Mouse (Mus musculus): ENCODE results near the gene Spsb3. TPM values are rescaled to one million over a fixed set of nuclear protein-coding genes. Genes with fewer than 3 reads are reported as not detected.
A peak's percentile ranks its signal among the peaks of the same experiment; 100 is the strongest.

The Spsb3 gene
- polyA plus RNA-seq, 1 experiment = 84.5 TPM

DNA sequence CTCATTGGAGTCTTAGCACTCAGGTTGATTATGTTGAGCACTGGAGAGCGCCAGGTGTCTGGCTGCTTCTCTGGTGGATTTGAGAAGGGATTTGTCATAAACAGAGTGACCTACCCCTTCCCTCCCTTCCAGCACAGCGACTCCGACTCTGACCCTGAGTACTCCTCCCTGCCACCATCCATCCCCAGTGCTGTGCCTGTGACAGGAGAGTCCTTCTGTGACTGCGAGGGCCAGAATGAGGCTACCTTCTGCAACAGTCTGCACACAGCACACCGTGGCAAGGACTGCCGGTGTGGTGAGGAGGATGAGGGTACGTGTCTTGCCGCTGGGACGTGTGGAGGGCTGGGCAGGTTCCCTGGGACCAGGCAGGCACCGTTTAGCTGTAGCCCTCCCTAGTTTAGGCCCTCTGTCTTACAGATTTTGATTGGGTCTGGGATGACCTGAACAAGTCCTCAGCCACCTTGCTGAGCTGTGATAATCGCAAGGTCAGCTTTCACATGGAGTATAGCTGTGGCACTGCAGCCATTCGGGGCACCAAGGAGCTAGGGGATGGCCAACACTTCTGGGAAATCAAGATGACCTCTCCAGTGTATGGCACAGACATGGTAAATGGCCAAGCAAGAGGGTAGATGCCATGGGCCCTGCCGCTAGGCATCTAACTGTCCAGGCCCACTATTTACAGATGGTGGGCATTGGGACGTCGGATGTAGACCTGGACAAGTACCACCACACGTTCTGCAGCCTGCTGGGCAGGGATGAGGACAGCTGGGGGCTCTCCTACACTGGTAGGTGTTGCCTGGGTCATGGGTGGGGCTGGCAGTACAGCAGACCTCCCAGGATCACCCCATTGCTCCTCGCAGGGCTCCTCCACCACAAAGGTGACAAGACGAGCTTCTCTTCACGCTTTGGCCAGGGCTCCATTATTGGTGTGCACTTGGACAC lies 4.0 kb downstream of the Spsb3 start:
- no peak for TF ChIP-seq POLR2A (IDR thresholded peaks at IDR 0.05; ENCODE audit: borderline replicate concordance, extremely low read depth, insufficient read depth, insufficient read length, poor library complexity, severe bottlenecking)
- TF ChIP-seq CTCF (IDR thresholded peaks at IDR 0.05; ENCODE audit: borderline replicate concordance, extremely low read depth, insufficient read depth, insufficient read length) = no peak
- no peak for DNase-seq (ENCODE audit: low read depth)

- TF ChIP-seq POLR2A (IDR thresholded peaks at IDR 0.05; ENCODE audit: borderline replicate concordance, extremely low read depth, insufficient read depth, insufficient read length, poor library complexity, severe bottlenecking) (no peak), CTCF (IDR thresholded peaks at IDR 0.05; ENCODE audit: borderline replicate concordance, extremely low read depth, insufficient read depth, insufficient read length) (no peak)
- DNase-seq (ENCODE audit: low read depth) = no peak
Observed at GRCm38 (mm10) chr17:24891321-24891720, 4.9 kb downstream of the Spsb3 start.

GRCm38 (mm10) chr17:24892785-24893184 lies 6.3 kb downstream of the Spsb3 start:
- no peak for TF ChIP-seq CTCF (IDR thresholded peaks at IDR 0.05; ENCODE audit: borderline replicate concordance, extremely low read depth, insufficient read depth, insufficient read length)
- no peak for TF ChIP-seq POLR2A (IDR thresholded peaks at IDR 0.05; ENCODE audit: borderline replicate concordance, extremely low read depth, insufficient read depth, insufficient read length, poor library complexity, severe bottlenecking)
- no peak for DNase-seq (ENCODE audit: low read depth)

DNA sequence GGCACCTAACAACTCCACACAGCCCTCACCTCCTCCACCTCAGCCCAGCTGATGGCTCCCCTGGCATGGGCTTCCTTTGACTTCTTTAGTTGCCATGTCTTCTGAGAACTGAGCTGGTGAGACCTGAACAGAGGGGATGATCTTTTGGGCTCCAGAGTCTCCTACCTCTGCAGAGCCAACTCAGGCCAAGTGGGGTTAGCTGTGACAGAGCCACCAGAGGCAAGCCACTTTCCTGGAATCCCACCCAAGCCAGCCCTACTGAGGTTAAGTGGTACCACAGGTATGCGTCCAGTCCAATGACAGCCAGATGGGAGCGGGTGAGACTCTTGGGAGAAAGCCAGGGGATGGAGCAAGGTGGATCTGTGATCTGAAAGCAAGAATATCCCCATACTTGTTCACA lies 6.8 kb downstream of the Spsb3 start:
- no peak for DNase-seq (ENCODE audit: low read depth)
- TF ChIP-seq POLR2A (IDR thresholded peaks at IDR 0.05; ENCODE audit: borderline replicate concordance, extremely low read depth, insufficient read depth, insufficient read length, poor library complexity, severe bottlenecking) (no peak), CTCF (IDR thresholded peaks at IDR 0.05; ENCODE audit: borderline replicate concordance, extremely low read depth, insufficient read depth, insufficient read length) (no peak)

- DNase-seq (ENCODE audit: low read depth) = no peak
- TF ChIP-seq CTCF (IDR thresholded peaks at IDR 0.05; ENCODE audit: borderline replicate concordance, extremely low read depth, insufficient read depth, insufficient read length) (no peak), POLR2A (IDR thresholded peaks at IDR 0.05; ENCODE audit: borderline replicate concordance, extremely low read depth, insufficient read depth, insufficient read length, poor library complexity, severe bottlenecking) (no peak)
Observed at GRCm38 (mm10) chr17:24894061-24894994, 7.9 kb downstream of the Spsb3 start.

DNA sequence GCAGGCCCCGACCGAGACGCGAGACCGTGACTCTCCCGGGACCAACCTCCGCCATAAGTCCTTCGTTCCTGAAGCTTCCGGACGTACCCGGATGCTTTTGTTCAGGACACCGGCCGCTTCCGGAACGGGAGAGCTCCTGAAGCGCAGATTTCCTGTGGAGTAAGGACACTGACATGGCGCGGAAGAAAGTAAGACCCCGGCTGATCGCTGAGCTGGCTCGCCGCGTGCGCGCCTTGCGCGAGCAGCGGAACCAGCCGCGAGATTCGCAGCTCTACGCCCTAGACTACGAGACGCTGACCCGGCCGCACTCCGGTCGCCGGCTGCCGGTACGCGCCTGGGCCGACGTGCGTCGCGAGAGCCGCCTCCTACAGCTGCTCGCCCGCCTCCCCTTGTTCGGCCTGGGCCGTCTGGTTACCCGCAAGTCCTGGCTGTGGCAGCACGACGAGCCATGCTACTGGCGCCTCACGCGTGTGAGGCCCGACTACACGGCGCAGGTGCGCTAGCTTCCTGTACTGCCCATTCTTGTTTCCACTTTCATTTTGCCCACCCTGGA lies 8.6 kb downstream of the Spsb3 start, which contains the start of the genes Eme2 and Mrps34:
Gene Eme2, minus strand, starts transcription at position 93 of the 553 bp plus-strand sequence.
Gene Mrps34, plus strand, starts transcription at position 122 of the 553 bp plus-strand sequence.
- TF ChIP-seq POLR2A (IDR thresholded peaks at IDR 0.05; ENCODE audit: borderline replicate concordance, extremely low read depth, insufficient read depth, insufficient read length, poor library complexity, severe bottlenecking) = peak; percentile 26; the same call in 1 of the 2 replicates
- no peak for TF ChIP-seq CTCF (IDR thresholded peaks at IDR 0.05; ENCODE audit: borderline replicate concordance, extremely low read depth, insufficient read depth, insufficient read length)
- peak; percentile 96 for DNase-seq (ENCODE audit: low read depth)

DNA sequence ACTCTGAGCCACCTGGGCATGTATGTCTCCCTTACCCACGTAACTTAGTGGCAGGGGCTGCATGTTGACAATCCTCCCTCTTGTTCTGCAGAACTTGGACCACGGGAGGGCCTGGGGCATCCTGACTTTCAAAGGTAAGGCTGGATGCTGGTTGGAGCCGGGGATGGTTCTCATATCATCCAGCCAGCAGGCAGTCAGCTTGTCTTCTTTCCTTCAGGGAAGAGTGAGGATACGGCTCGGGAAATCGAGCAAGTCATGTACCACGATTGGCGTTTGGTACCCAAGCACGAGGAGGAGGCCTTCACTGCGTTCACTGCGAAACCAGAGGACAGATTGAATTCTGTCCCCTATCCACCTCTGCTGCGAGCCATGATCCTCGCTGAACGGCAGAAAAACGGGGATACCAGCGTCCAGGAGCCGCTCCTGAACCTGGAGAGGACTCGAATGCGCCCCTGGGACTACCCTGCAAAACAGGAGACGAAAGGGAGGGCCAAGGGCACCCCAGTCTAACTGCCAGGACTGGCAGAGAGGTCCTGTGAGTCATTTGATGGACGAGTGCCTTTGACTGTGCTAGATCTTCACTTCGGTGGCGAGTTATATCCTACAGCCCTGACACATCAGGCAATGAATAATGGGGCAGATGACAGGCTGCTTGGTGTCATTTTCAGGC lies 9.3 kb downstream of the Spsb3 start:
- TF ChIP-seq CTCF (IDR thresholded peaks at IDR 0.05; ENCODE audit: borderline replicate concordance, extremely low read depth, insufficient read depth, insufficient read length) = no peak
- no peak for TF ChIP-seq POLR2A (IDR thresholded peaks at IDR 0.05; ENCODE audit: borderline replicate concordance, extremely low read depth, insufficient read depth, insufficient read length, poor library complexity, severe bottlenecking)
- DNase-seq (ENCODE audit: low read depth) = no peak

DNA sequence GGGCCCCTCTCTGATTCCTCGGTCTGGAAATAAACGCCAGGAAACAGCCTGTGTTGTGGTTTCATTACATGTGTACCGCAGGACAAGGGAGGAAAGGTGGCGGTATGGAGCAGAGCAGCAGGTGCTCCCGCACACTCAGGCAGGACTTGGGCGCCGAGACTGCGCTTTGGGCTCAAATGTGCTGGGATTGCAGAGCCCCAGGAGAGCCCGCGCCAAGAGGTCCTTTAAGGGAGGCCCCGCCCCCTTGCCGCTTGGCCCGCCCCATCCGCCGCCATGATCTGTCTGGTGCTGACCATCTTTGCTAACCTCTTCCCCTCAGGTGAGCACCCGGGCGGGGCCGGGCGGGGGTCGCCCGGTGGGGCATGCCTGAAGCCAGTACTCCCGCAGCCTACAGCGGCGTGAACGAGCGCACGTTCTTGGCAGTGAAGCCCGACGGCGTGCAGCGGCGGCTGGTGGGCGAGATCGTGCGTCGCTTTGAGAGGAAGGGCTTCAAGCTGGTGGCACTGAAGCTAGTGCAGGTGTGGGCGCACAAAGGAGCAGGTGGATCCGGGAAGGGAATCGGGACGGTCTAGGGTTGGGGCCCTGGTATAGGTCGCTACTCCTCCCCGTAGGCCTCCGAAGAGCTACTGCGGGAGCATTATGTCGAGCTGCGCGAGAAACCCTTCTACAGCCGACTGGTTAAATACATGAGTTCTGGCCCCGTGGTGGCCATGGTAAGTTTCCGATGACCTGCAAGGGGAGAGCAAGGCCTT lies 10.0 kb downstream of the Spsb3 start, which contains the start of gene Nme3:
Gene Nme3, plus strand, starts transcription at position 260 of the 752 bp plus-strand sequence.
- peak; percentile 84 for DNase-seq (ENCODE audit: low read depth)
- no peak for TF ChIP-seq POLR2A (IDR thresholded peaks at IDR 0.05; ENCODE audit: borderline replicate concordance, extremely low read depth, insufficient read depth, insufficient read length, poor library complexity, severe bottlenecking)
- TF ChIP-seq CTCF (IDR thresholded peaks at IDR 0.05; ENCODE audit: borderline replicate concordance, extremely low read depth, insufficient read depth, insufficient read length) = peak; percentile 13; the same call in 1 of the 2 replicates

DNA sequence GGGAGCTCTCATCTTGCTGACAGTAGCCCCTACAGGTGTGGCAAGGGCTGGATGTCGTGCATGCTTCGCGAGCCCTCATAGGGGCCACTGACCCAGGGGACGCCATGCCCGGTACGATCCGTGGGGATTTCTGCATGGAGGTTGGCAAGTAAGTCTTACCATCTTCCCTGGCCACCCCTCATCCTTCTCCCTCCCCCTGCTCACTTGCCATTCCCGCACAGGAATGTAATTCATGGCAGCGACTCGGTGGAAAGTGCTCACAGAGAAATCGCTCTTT lies 10.5 kb downstream of the Spsb3 start:
- TF ChIP-seq CTCF (IDR thresholded peaks at IDR 0.05; ENCODE audit: borderline replicate concordance, extremely low read depth, insufficient read depth, insufficient read length) (no peak), POLR2A (IDR thresholded peaks at IDR 0.05; ENCODE audit: borderline replicate concordance, extremely low read depth, insufficient read depth, insufficient read length, poor library complexity, severe bottlenecking) (no peak)
- no peak for DNase-seq (ENCODE audit: low read depth)

GRCm38 (mm10) chr17:24897600-24897999 lies 11.2 kb downstream of the Spsb3 start:
- DNase-seq (ENCODE audit: low read depth) = no peak
- TF ChIP-seq CTCF (IDR thresholded peaks at IDR 0.05; ENCODE audit: borderline replicate concordance, extremely low read depth, insufficient read depth, insufficient read length) (no peak), POLR2A (IDR thresholded peaks at IDR 0.05; ENCODE audit: borderline replicate concordance, extremely low read depth, insufficient read depth, insufficient read length, poor library complexity, severe bottlenecking) (no peak)

Measured in brain, embryonic 14.5 days (tissue).